In genomic region chr12:59060993-59061595, GRCm38 (mm10) we compare ENCODE assay signal across 8 mouse cellular contexts. TPM values are rescaled to one million over a fixed set of nuclear protein-coding genes. Genes with fewer than 3 reads are reported as not detected.
DNase-seq lines count a peak whose midpoint lies in the region; ATAC-seq lines count a peak whose summit lies in the region.

Gene Trappc6b, minus strand, starts transcription at chr12:59061472.

- H3K9me3 ChIP-seq in intestine, embryonic 14.5 days (ENCODE audit: control insufficient read depth, low read length), result no peaks in the 10 kb centered on the region

- peak within 1 kb of the TSS; percentile 77 for H3K4me3 ChIP-seq in intestine, embryonic 14.5 days (ENCODE audit: low read depth, low read length)

- intact Hi-C loops in left cerebral cortex, postnatal 14 days (cut with DNase I), result loop anchor here (10.0 kb wide), 1 partner anchor 154 kb away; the partner anchor contains the start of gene Fbxo33

- H3K9ac ChIP-seq in intestine, embryonic 14.5 days (ENCODE audit: low read length), result peak within 1 kb of the TSS; percentile 84

- H3K27ac ChIP-seq in intestine, embryonic 14.5 days (ENCODE audit: low read depth), result peak within 1 kb of the TSS; percentile 91

- H3K4me2 ChIP-seq in intestine, embryonic 14.5 days (ENCODE audit: low read length), result peak within 1 kb of the TSS; percentile 78

- H3K27me3 ChIP-seq in intestine, embryonic 14.5 days (replicated peaks; ENCODE audit: control insufficient read depth, insufficient read depth, low read length), result no peaks in the 10 kb centered on the region

- 0 out of 2 replicates have a peak, but pooled peaks cover 8% of the 10 kb centered on the region for H3K36me3 ChIP-seq in intestine, embryonic 14.5 days (ENCODE audit: control insufficient read depth, insufficient read depth, low read length)

- peak; percentile 96 for ATAC-seq in intestine, embryonic 14.5 days (replicated peaks; ENCODE audit: low FRiP score, low TSS enrichment, low read depth)
- peak; percentile 90 for ATAC-seq in megakaryocyte-erythroid progenitor cell, adult 5-6 weeks (replicated peaks; ENCODE audit: low FRiP score, low TSS enrichment, poor library complexity, severe bottlenecking)

- H3K4me1 ChIP-seq in intestine, embryonic 14.5 days (replicated peaks; ENCODE audit: control insufficient read depth, insufficient read depth, low read length), result peaks cover 11% of the 10 kb centered on the region; the same call in 1 of the 2 replicates

- under 1% methylated on average over 49 of the region's 49 CpGs for WGBS in intestine, embryonic 14.5 days

- DNase-seq in adrenal gland, adult 8-10 months, result peak; percentile 63
- DNase-seq in embryo, embryonic 11 days, result peak; percentile 90
- DNase-seq in gastrocnemius, postnatal 25 days, result peak; percentile 79
- DNase-seq in intestine, embryonic 14.5 days (ENCODE audit: low spot score), result peak; percentile 92
- peak; percentile 79 to 81 for DNase-seq in left cerebral cortex, postnatal 14 days (ENCODE audit: low spot score in 2 of 2)
- DNase-seq in right cerebral cortex, postnatal 14 days, result peak; percentile 80
- peak; percentile 80 to 84 for DNase-seq in urinary bladder, postnatal 4 days (ENCODE audit: low spot score in 2 of 2)

RNA-seq across cellular contexts. Expression of gene Trappc6b, which starts in this region (rescaled TPM):
- total RNA-seq in adrenal gland, adult 8-10 months (2022), result 10 to 100 TPM; 82.3 to 99.7 (median 89.9) TPM
- total RNA-seq in gastrocnemius, postnatal 25 days (2021), result 10 to 100 TPM; 35.4 to 45.8 TPM
- polyA plus RNA-seq in intestine, embryonic 14.5 days (2014; fragmentation: Nextera tagmentation; extraction: Ambion mirVana), result 54.1 and 57.0 TPM in 2 replicates
- 100 to 1,000 TPM; 107 to 121 TPM for total RNA-seq in left cerebral cortex, postnatal 14 days (2021)
- total RNA-seq in megakaryocyte-erythroid progenitor cell, adult 5-6 weeks (2014; fragmentation: Nextera tagmentation), result 38.1 and 68.1 TPM in 2 replicates
- 39.4 and 68.8 TPM in 2 replicates for total RNA-seq in megakaryocyte-erythroid progenitor cell, adult 5-6 weeks (2017)

Comparison
In these comparisons a context has a peak if more than half of its experiments do, and no peak if none do; other contexts are left out.
1. Peak in every context shown above with its lines: DNase-seq, ATAC-seq, H3K4me3 ChIP-seq and H3K27ac ChIP-seq.